Comparison of ENCODE assay signal across 27 mouse cellular contexts in the genomic region with DNA sequence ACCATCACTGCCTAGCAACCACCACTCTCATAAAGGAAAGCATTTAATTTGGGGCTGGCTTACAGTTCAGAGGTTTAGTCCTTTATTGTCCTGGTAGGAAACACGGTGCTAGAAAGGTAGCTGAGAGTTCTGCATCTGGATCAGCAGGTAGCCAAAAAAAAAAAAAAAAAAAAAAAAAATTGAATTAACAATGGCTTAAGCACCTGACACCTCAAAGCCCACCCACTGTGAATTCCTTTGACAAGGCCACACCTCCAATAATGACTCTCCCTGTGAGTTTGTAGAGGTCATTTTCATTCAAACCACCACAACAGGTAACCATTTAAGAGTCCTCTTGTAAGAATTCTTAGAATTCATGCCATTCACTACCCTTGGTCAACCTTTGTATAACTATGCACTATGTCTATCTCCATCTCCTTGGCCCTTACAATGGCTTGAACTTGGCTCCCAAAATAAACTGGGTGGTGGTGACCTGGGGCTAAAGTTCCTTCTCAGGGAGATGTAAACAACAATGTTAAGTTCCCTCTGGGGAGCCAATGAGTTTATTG.
"Had no signal": no experiment of that assay in that cellular context is flagged by ENCODE, and none has a peak within 500 bp of the region (broad histone marks: within the 10 kb centered on the region; RNA-seq: fewer than 3 reads in every experiment).

No protein-coding gene starts in this region.

- H3K4me3 ChIP-seq: heart, adult 2 months; heart, embryonic 13.5 days; heart, embryonic 15.5 days; intestine, embryonic 15.5 days; layer of hippocampus, adult 2 months; left cerebral cortex, adult 2 months; limb, embryonic 10.5 days; limb, embryonic 12.5 days; liver, embryonic 13.5 days had no signal

- H3K4me2 ChIP-seq: heart, embryonic 11.5 days; heart, embryonic 13.5 days; heart, embryonic 15.5 days; hindbrain, embryonic 14.5 days; intestine, embryonic 15.5 days; limb, embryonic 12.5 days; liver, embryonic 11.5 days; liver, embryonic 13.5 days had no signal

- H3K27me3 ChIP-seq: heart, embryonic 13.5 days; heart, embryonic 15.5 days; intestine, embryonic 15.5 days; limb, embryonic 12.5 days; liver, embryonic 13.5 days had no signal

- ATAC-seq: hindbrain, embryonic 16.5 days; inflammation-experienced regulatory T-cells, adult 6 months; intestine, embryonic 15.5 days; intestine, postnatal 0 days had no signal

- H3K27ac ChIP-seq: heart, adult 2 months; heart, embryonic 13.5 days; heart, embryonic 15.5 days; hindbrain, embryonic 14.5 days; intestine, embryonic 15.5 days; layer of hippocampus, adult 2 months; left cerebral cortex, adult 2 months; limb, embryonic 10.5 days; limb, embryonic 12.5 days; liver, embryonic 13.5 days had no signal

- DNase-seq: gastrocnemius, postnatal 14 days; gastrocnemius, postnatal 36 days; heart, adult 11 months; heart, adult 2 months; heart, postnatal 14 days; heart, postnatal 36 days; kidney, adult 18-20 months; kidney, adult 8-10 months; kidney, postnatal 10 days; kidney, postnatal 25 days; kidney, postnatal 4 days; layer of hippocampus, adult 9-11 months; liver; liver, embryonic 13.5 days had no signal

- H3K9me3 ChIP-seq: heart, embryonic 13.5 days; heart, embryonic 15.5 days; intestine, embryonic 15.5 days; limb, embryonic 10.5 days; limb, embryonic 12.5 days; liver, embryonic 13.5 days had no signal

- H3K9ac ChIP-seq: heart, embryonic 13.5 days; heart, embryonic 15.5 days; hindbrain, embryonic 14.5 days; intestine, embryonic 15.5 days; limb, embryonic 12.5 days; liver, embryonic 13.5 days had no signal
